Mouse (Mus musculus): Measurements from ENCODE around the gene Palmd. TPM values are rescaled to one million over a fixed set of nuclear protein-coding genes. Genes with fewer than 3 reads are reported as not detected.

Gene Palmd
- polyA plus RNA-seq, 1 experiment from 2014 or later, result 10.4 TPM

DNA sequence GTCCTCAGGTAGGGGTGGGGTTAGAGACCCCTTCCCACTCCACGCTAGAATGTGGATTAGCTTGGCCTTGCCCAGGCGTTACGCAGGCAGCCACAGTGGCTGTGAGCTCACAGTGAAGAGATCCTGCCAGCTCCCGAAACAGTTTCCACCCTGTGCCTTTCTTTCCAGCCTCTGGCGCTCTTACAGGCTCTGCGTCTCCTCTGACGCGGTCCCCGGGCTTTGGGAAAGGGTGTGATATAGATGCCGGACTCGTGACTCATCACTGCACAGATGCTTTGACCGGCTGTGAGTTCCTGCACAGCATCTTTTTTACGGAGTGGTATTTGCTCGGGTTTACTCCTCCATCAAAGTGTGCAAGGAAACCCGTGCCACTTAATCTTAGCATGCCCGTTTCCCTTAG is 62.9 kb downstream of the Palmd start:
- no peak overlapping the region for H3K4me2 ChIP-seq
- no peaks in the 10 kb centered on the region for H3K27me3 ChIP-seq (ENCODE audit: control insufficient read depth, insufficient read depth, low read length)
- no peaks in the 10 kb centered on the region for H3K9me3 ChIP-seq (replicated peaks; ENCODE audit: control insufficient read depth, low read length)
- H3K36me3 ChIP-seq (ENCODE audit: control insufficient read depth, insufficient read depth, low read length), result 0 out of 2 replicates have a peak, but pooled peaks cover 2% of the 10 kb centered on the region
- H3K9ac ChIP-seq (ENCODE audit: low read depth, low read length), result no peak overlapping the region
- no peak for ATAC-seq (replicated peaks; ENCODE audit: insufficient number of reproducible peaks, low FRiP score, low TSS enrichment)
- WGBS (ENCODE audit: insufficient replicate concordance), result 79% methylated on average over 16 of the region's 16 CpGs
- H3K4me1 ChIP-seq (ENCODE audit: control insufficient read depth, insufficient read depth, low read length), result no peaks in the 10 kb centered on the region
- no peak overlapping the region for H3K4me3 ChIP-seq (ENCODE audit: low read depth, low read length)
- H3K27ac ChIP-seq (ENCODE audit: low read depth, low read length), result no peak overlapping the region

DNA sequence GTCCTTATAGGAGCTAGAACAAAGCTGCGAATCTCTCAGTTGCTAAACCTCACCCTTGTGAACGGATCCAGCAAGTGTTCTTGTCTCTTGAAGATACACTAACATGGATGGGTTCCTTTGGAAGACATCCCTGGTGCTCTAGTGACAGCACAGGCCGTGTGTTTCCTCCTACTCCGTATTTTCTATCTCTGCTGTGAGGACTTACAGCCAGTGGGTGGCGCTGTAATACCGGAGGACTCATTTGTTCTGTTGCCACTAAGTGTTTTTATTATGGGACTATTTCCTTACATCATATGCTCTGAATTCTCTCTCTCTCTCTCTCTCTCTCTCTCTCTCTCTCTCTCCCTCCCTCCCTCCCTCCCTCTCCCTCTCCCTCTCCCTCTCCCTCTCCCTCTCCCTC is 64.6 kb downstream of the Palmd start:
- Histone ChIP-seq H3K4me3 (ENCODE audit: low read depth, low read length) (no peak overlapping the region), H3K9me3 (replicated peaks; ENCODE audit: control insufficient read depth, low read length) (no peaks in the 10 kb centered on the region), H3K27ac (ENCODE audit: low read depth, low read length) (no peak overlapping the region), H3K36me3 (ENCODE audit: control insufficient read depth, insufficient read depth, low read length) (peaks cover 2% of the 10 kb centered on the region; the same call in 1 of the 2 replicates), H3K4me2 (no peak overlapping the region), H3K27me3 (ENCODE audit: control insufficient read depth, insufficient read depth, low read length) (no peaks in the 10 kb centered on the region), H3K9ac (ENCODE audit: low read depth, low read length) (no peak overlapping the region), H3K4me1 (ENCODE audit: control insufficient read depth, insufficient read depth, low read length) (no peaks in the 10 kb centered on the region)
- ATAC-seq (replicated peaks; ENCODE audit: insufficient number of reproducible peaks, low FRiP score, low TSS enrichment), result no peak
- 24% methylated on average over 6 of the region's 6 CpGs for WGBS (ENCODE audit: insufficient replicate concordance)

- no peaks in the 10 kb centered on the region for H3K27me3 ChIP-seq (ENCODE audit: control insufficient read depth, insufficient read depth, low read length)
- ATAC-seq (replicated peaks; ENCODE audit: insufficient number of reproducible peaks, low FRiP score, low TSS enrichment), result no peak
Observed at GRCm38 (mm10) chr3:116892872-116893271, 75.9 kb downstream of the Palmd start.

DNA sequence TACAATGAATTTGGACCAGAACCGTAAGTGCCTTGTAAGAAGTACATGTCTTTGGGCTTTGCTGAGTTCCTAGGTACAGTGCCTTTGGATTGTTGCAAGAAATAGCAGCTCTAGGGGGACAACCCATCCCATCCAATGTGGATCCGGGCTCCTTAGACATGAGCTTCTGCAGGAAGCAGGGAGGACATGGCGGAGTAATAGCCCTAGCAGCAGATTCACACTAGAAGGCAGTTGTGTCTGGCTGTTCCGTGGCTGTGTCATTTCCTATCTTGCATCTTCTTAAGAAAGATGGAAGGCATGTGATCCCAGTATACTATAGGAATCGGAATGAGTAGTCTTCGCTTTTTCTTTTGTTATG is 76.6 kb downstream of the Palmd start:
- H3K4me3 ChIP-seq (ENCODE audit: low read depth, low read length), result no peak overlapping the region
- H3K27ac ChIP-seq (ENCODE audit: low read depth, low read length), result no peak overlapping the region
- no peaks in the 10 kb centered on the region for H3K36me3 ChIP-seq (ENCODE audit: control insufficient read depth, insufficient read depth, low read length)
- H3K9ac ChIP-seq (ENCODE audit: low read depth, low read length), result no peak overlapping the region
- no peaks in the 10 kb centered on the region for H3K9me3 ChIP-seq (replicated peaks; ENCODE audit: control insufficient read depth, low read length)
- no peaks in the 10 kb centered on the region for H3K27me3 ChIP-seq (ENCODE audit: control insufficient read depth, insufficient read depth, low read length)
- ATAC-seq (replicated peaks; ENCODE audit: insufficient number of reproducible peaks, low FRiP score, low TSS enrichment), result no peak
- WGBS (ENCODE audit: insufficient replicate concordance), result 94% methylated on average over 6 of the region's 6 CpGs
- H3K4me1 ChIP-seq (ENCODE audit: control insufficient read depth, insufficient read depth, low read length), result no peaks in the 10 kb centered on the region
- H3K4me2 ChIP-seq, result no peak overlapping the region

More at GRCm38 (mm10) chr3:116892872-116893271, 75.9 kb downstream of the Palmd start:
- no peaks in the 10 kb centered on the region for H3K9me3 ChIP-seq (replicated peaks; ENCODE audit: control insufficient read depth, low read length)
- no peak overlapping the region for H3K27ac ChIP-seq (ENCODE audit: low read depth, low read length)
- H3K9ac ChIP-seq (ENCODE audit: low read depth, low read length), result no peak overlapping the region
- no peaks in the 10 kb centered on the region for H3K36me3 ChIP-seq (ENCODE audit: control insufficient read depth, insufficient read depth, low read length)
- no peak overlapping the region for H3K4me3 ChIP-seq (ENCODE audit: low read depth, low read length)
- WGBS (ENCODE audit: insufficient replicate concordance), result 84% methylated on average over 9 of the region's 9 CpGs
- H3K4me2 ChIP-seq, result no peak overlapping the region
- no peaks in the 10 kb centered on the region for H3K4me1 ChIP-seq (ENCODE audit: control insufficient read depth, insufficient read depth, low read length)

DNA sequence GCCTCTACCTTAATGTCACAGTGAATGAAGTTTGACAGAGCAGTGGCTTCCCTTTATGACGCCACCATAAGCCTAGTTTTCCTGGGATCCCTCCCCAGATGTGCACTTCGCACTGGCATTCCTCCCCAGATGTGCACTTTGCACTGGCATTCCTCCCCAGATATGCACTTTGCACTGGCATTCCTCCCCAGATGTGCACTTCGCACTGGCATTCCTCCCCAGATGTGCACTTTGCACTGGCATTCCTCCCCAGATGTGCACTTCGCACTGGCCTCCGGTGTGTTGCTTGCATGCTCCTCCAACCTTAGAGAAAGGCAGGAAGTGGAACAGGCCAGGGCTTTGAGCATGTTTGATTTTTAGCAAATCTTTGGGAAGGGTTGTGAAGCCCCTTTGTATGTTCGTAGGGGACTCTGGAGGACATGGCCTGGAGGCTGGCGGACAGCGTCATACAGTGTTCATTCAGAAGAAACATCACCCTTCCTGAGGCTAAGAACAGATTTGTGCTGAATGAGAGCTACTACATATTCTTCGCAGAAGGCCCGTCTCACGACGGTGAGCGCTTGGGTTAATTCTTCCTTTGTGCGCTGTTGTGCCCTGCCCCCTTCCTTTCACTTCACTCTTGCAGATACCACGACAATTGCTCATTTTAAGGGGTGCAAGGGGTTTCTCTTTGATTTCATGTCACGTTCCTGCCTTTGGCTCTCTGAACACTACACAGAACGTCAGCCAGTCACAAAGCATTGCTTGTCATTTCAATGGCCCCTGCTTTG is 77.2 kb downstream of the Palmd start:
- ATAC-seq (replicated peaks; ENCODE audit: insufficient number of reproducible peaks, low FRiP score, low TSS enrichment), result no peak

GRCm38 (mm10) chr3:116890576-116890975 is 78.2 kb downstream of the Palmd start:
- Histone ChIP-seq H3K4me3 (ENCODE audit: low read depth, low read length) (no peak overlapping the region), H3K9ac (ENCODE audit: low read depth, low read length) (no peak overlapping the region), H3K4me2 (no peak overlapping the region), H3K36me3 (ENCODE audit: control insufficient read depth, insufficient read depth, low read length) (no peaks in the 10 kb centered on the region), H3K27ac (ENCODE audit: low read depth, low read length) (no peak overlapping the region), H3K9me3 (replicated peaks; ENCODE audit: control insufficient read depth, low read length) (no peaks in the 10 kb centered on the region), H3K4me1 (ENCODE audit: control insufficient read depth, insufficient read depth, low read length) (no peaks in the 10 kb centered on the region), H3K27me3 (ENCODE audit: control insufficient read depth, insufficient read depth, low read length) (no peaks in the 10 kb centered on the region)
- no peak for ATAC-seq (replicated peaks; ENCODE audit: insufficient number of reproducible peaks, low FRiP score, low TSS enrichment)
- WGBS (ENCODE audit: insufficient replicate concordance), result 90% methylated on average over 4 of the region's 4 CpGs

More for the DNA sequence above, 77.2 kb downstream of the Palmd start:
- Histone ChIP-seq H3K9me3 (replicated peaks; ENCODE audit: control insufficient read depth, low read length) (no peaks in the 10 kb centered on the region), H3K4me1 (ENCODE audit: control insufficient read depth, insufficient read depth, low read length) (no peaks in the 10 kb centered on the region), H3K4me3 (ENCODE audit: low read depth, low read length) (no peak overlapping the region), H3K27me3 (ENCODE audit: control insufficient read depth, insufficient read depth, low read length) (no peaks in the 10 kb centered on the region), H3K27ac (ENCODE audit: low read depth, low read length) (no peak overlapping the region), H3K9ac (ENCODE audit: low read depth, low read length) (no peak overlapping the region), H3K36me3 (ENCODE audit: control insufficient read depth, insufficient read depth, low read length) (no peaks in the 10 kb centered on the region), H3K4me2 (no peak overlapping the region)
- WGBS (ENCODE audit: insufficient replicate concordance), result 91% methylated on average over 17 of the region's 17 CpGs

GRCm38 (mm10) chr3:116889358-116889757 is 79.4 kb downstream of the Palmd start:
- H3K27me3 ChIP-seq (ENCODE audit: control insufficient read depth, insufficient read depth, low read length), result no peaks in the 10 kb centered on the region
- no peak overlapping the region for H3K27ac ChIP-seq (ENCODE audit: low read depth, low read length)
- H3K4me2 ChIP-seq, result no peak overlapping the region
- H3K4me3 ChIP-seq (ENCODE audit: low read depth, low read length), result no peak overlapping the region
- no peak for ATAC-seq (replicated peaks; ENCODE audit: insufficient number of reproducible peaks, low FRiP score, low TSS enrichment)
- no peaks in the 10 kb centered on the region for H3K36me3 ChIP-seq (ENCODE audit: control insufficient read depth, insufficient read depth, low read length)
- 86% methylated on average over 7 of the region's 7 CpGs for WGBS (ENCODE audit: insufficient replicate concordance)
- H3K9ac ChIP-seq (ENCODE audit: low read depth, low read length), result no peak overlapping the region
- H3K4me1 ChIP-seq (ENCODE audit: control insufficient read depth, insufficient read depth, low read length), result no peaks in the 10 kb centered on the region
- H3K9me3 ChIP-seq (replicated peaks; ENCODE audit: control insufficient read depth, low read length), result no peaks in the 10 kb centered on the region

- ATAC-seq (replicated peaks; ENCODE audit: insufficient number of reproducible peaks, low FRiP score, low TSS enrichment), result no peak
Observed at GRCm38 (mm10) chr3:116884941-116885340, 83.8 kb downstream of the Palmd start.

More at GRCm38 (mm10) chr3:116884941-116885340, 83.8 kb downstream of the Palmd start:
- Histone ChIP-seq H3K4me3 (ENCODE audit: low read depth, low read length) (no peak overlapping the region), H3K27me3 (ENCODE audit: control insufficient read depth, insufficient read depth, low read length) (no peaks in the 10 kb centered on the region), H3K27ac (ENCODE audit: low read depth, low read length) (no peak overlapping the region), H3K9ac (ENCODE audit: low read depth, low read length) (no peak overlapping the region), H3K4me2 (no peak overlapping the region), H3K36me3 (ENCODE audit: control insufficient read depth, insufficient read depth, low read length) (peaks cover 2% of the 10 kb centered on the region; the same call in 1 of the 2 replicates), H3K9me3 (replicated peaks; ENCODE audit: control insufficient read depth, low read length) (no peaks in the 10 kb centered on the region), H3K4me1 (ENCODE audit: control insufficient read depth, insufficient read depth, low read length) (no peaks in the 10 kb centered on the region)
- WGBS (ENCODE audit: insufficient replicate concordance), result 87% methylated on average over 8 of the region's 8 CpGs

Measured in heart, embryonic 11.5 days (tissue).